Mouse (Mus musculus) retina, postnatal 7 days (tissue): ENCODE measurements around the gene Rnps1.

Experiments
- DNase-seq: peaks from one replicate; pipeline ENCODE4 v3.0.0-alpha.2; 2012; ENCODE audit warnings: low read depth, low spot score

The Rnps1 gene

GRCm38 (mm10) chr17:24469910-24470602 lies 55.7 kb downstream of the Rnps1 start, which contains the start of the genes E4f1 and Pgp:
Gene E4f1 (minus strand): TSS chr17:24470313.
Gene Pgp (plus strand): TSS chr17:24470392.
- DNase-seq: peak; percentile 100

DNA sequence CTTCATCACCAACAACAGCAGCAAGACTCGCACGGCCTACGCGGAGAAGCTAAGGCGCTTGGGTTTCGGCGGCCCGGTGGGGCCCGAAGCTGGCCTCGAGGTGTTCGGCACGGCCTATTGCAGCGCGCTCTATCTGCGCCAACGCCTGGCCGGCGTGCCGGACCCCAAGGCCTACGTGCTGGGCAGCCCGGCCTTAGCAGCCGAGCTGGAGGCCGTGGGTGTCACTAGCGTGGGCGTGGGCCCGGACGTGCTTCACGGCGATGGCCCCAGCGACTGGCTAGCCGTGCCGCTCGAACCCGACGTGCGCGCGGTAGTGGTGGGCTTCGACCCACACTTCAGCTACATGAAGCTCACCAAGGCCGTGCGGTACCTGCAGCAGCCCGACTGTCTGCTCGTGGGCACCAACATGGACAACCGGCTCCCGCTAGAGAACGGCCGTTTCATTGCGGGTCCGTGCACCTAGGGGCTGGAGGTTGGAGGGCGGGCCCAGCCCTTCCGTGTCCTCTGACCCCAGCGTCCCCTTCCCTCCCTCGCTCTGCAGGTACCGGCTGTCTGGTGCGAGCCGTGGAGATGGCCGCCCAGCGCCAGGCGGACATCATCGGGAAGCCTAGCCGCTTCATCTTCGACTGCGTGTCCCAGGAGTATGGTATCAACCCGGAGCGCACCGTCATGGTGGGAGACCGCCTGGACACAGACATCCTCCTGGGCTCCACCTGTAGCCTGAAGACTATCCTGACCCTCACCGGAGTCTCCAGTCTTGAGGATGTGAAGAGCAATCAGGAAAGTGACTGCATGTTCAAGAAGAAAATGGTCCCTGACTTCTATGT lies 56.5 kb downstream of the Rnps1 start:
- DNase-seq: no peak

DNA sequence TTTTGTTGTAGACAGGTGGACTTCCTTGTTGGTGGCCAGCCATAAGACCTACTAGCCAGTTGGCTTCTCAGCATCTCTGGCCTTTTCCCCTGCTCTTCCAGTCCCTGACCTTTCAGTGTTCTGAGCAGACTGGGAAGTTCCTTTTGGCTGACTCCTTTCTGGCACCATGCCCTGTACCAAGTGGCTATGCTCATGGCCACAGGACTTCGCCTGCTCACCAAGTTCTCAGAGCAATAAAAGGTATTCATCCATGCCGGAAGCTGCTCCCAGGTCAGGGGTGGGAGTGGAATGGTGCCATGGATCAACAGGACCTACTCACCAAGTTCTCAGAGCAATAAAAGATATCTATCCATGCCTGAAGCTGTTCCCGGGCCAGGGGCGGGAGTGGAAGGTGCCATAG lies 58.1 kb downstream of the Rnps1 start:
- no peak for DNase-seq

- DNase-seq: no peak
These were observed 59.4 kb downstream of the Rnps1 start, which contains the start of gene Bricd5 for GRCm38 (mm10) chr17:24473612-24474275. Gene Bricd5 (plus strand): TSS chr17:24473884.

- DNase-seq: no peak
These were observed 60.2 kb downstream of the Rnps1 start for GRCm38 (mm10) chr17:24474557-24474956.
